12 mouse cellular contexts compared by ENCODE assay signal in genomic region chr3:127163749-127164148, GRCm38 (mm10).
"Had no signal": no experiment of that assay in that cellular context is flagged by ENCODE, and none has a peak within 500 bp of the region (broad histone marks: within the 10 kb centered on the region; RNA-seq: fewer than 3 reads in every experiment).

No protein-coding gene starts in this region.

- H3K36me3 ChIP-seq: limb, embryonic 15.5 days; liver, embryonic 12.5 days; midbrain, embryonic 10.5 days; neural tube, embryonic 13.5 days had no signal

- DNase-seq: kidney, postnatal 36 days; lung, embryonic 14.5 days; lung, postnatal 10 days; lung, postnatal 4 days; right cerebral cortex, postnatal 14 days; thymus, postnatal 4 days had no signal

- H3K9me3 ChIP-seq: limb, embryonic 15.5 days; liver, embryonic 12.5 days; midbrain, embryonic 10.5 days; neural tube, embryonic 13.5 days had no signal

- H3K4me2 ChIP-seq: limb, embryonic 15.5 days; liver, embryonic 12.5 days; lung, embryonic 14.5 days; neural tube, embryonic 13.5 days had no signal

- H3K9ac ChIP-seq: limb, embryonic 15.5 days; liver, embryonic 12.5 days; lung, embryonic 14.5 days; neural tube, embryonic 13.5 days had no signal

- ATAC-seq: liver, embryonic 12.5 days; midbrain, embryonic 16.5 days had no signal

- H3K4me1 ChIP-seq: liver, embryonic 12.5 days had no signal

- H3K4me3 ChIP-seq: limb, embryonic 15.5 days; liver, embryonic 12.5 days; midbrain, embryonic 10.5 days; neural tube, embryonic 13.5 days had no signal

- H3K27ac ChIP-seq: kidney, postnatal 0 days; limb, embryonic 15.5 days; liver, embryonic 12.5 days; midbrain, embryonic 10.5 days; neural tube, embryonic 13.5 days had no signal
